Mouse (Mus musculus): ENCODE data around the gene Tmem59l. TPM values are rescaled to one million over a fixed set of nuclear protein-coding genes. Genes with fewer than 3 reads are reported as not detected.

Tmem59l gene
- polyA plus RNA-seq, 1 experiment: 0.08 TPM

DNA sequence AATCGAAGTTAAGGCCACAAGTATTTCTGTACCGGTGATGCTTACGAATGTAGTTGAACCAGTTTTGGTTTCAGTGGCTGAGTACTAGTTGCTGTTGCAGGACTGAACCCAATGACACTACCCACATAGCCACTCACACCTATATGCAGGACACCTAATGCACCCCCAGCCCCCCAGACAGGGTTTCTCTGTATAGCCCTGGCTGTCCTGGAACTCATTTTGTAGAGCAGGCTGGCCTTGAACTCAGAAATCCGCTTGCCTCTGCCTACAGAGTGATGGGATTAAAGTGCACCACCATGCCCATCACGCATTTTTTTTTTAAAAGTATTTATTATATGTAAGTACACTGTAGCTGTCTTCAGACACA lies 19.9 kb upstream of the Tmem59l start:
- DNase-seq (ENCODE audit: low spot score): no peak

DNA sequence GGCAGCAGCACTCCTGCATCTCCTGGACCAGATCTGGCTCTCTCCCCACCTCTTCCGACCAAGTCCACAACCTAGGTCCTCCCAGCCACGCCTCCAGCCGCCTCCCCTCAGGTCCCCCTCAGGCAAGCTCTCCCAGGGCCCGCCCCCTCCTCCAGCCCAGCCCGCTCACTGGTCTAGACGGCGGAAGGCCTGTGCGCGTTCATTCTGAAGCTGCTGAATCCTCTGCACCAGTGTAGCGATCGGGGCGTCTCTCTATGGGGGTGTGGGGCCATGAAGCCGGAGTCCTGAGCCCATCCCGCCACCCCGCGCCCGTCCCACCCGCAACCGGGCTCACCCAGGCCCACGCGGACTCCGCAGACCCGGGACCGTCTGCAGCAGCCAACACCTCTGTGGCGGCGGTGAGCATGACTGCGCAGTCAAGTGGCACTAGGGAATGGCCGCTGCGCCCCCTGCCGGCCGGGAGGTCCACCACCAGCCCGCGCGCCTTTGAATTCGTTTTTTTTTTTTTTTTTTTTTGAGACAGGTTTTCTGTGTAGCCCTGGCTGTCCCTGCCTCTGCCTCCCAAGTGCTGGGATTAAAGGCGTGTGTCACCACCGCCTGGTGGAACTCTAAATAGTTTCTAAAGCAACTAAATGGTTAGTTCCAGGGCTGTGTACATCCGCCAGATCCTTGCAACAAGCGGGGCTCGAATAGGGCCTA lies 19.3 kb upstream of the Tmem59l start, which contains the start of gene Rex1bd:
Rex1bd (minus strand) TSS at position 425 of the 699 bp plus-strand sequence.
- DNase-seq (ENCODE audit: low spot score): peak; percentile 94

- no peak for DNase-seq (ENCODE audit: low spot score)
Measured at GRCm38 (mm10) chr8:70505698-70506327, 18.7 kb upstream of the Tmem59l start.

- DNase-seq (ENCODE audit: low spot score): no peak
Measured at GRCm38 (mm10) chr8:70504851-70505250, 17.7 kb upstream of the Tmem59l start.

DNA sequence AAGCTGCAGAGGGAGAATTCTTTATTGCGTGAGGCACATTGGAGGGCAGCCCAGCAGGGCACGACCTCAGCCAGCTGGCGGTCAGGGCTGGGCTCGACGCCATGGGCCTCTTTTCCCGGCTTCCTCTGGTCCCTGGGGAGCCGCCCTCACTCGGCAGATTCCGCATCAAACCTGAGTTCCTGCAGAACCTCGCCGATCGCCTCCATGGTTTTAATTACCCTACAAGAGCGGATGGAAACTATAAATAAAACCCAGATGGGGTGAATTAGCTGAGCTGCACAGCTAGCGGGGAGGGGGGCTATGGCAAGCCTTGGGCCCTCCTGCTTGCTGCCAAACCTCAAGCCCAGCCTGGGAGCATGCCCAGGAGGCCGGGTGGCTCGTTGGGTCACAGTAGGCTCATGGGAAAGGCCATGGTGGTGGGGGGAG lies 17.1 kb upstream of the Tmem59l start:
- no peak for DNase-seq (ENCODE audit: low spot score)

DNA sequence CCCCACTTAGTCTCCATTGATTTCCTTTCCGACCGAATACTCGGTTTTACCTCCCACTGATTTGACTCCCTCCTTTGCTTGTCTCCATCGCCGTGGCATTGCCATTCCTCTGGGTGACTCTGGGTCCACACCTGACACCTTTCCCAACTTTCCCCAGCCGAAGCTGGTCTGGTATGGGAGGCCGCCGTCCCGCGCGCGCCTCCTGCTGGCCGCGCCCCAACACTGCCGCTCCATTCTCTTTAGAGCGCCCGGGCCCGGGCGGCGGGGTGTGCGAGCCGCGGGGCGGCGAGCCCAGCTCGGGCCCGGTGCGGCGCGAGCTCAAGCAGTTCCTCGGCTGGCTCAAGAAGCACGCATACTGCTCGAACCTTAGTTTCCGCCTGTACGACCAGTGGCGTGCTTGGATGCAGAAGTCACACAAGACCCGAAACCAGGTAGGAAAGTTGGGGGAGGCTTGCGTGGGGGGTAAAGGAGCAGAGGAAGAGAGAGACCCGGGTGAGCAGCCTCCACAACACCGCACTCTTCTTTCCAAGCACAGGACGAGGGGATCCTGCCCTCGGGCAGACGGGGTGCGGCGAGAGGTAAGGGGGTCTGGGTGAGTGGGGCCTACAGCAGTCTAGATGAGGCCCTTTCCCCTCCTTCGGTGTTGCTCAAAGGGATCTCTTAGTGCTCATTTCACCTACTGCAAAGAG lies 16.0 kb upstream of the Tmem59l start:
- DNase-seq (ENCODE audit: low spot score): no peak

DNA sequence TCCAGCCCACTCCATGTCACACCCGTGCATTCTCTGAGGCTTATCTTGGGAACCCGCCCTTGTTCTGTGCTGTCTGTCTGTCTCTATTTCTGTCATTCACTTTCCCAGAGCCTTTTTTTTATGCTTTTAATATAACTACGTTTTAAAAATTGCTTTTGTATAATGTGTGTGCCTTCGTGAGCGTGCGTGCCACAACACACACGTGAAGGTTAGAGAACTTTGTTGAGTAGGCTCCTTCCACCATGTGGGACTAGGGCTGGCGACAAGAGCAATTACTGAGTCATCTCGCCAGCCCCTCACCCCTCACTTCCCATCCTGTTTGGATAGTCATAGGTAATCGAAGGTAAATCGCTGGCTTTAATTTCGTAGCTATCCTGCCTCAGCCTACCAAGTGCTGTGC lies 15.4 kb upstream of the Tmem59l start:
- DNase-seq (ENCODE audit: low spot score): no peak

DNA sequence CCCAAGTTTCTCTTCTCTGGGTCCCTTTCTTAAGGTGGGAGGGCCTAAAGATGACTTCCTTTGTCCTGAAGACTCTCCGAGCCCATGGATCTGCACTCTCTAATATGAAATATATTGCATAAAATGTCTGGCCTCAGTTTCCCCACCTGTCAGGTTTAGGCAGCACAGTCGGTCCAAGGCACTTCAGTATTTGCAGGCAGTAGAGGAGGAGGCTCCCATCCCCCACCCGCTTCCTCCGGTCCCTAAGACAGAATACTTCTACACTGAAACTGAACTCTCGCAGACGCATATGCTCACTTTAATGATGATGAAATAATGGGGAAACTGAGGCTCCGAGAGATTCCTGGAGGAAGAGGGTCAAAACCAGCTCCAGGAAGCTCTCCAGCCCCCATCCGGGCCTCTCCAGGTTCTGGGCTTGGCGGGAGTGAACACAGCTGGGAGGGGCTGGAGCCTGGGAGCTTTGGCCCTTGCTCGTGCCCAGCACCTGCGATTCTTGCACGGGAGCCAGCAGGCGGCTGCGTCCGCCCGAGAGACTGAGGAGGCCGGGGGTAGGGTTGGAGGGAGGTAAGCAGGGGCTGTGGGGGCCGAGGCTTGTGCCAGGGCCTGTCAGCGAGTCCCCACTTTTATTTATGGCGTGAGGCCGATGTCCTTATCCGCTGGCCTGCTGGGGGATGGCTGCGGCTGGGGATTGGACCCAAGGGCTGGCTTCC lies 14.8 kb upstream of the Tmem59l start:
- DNase-seq (ENCODE audit: low spot score): no peak

DNA sequence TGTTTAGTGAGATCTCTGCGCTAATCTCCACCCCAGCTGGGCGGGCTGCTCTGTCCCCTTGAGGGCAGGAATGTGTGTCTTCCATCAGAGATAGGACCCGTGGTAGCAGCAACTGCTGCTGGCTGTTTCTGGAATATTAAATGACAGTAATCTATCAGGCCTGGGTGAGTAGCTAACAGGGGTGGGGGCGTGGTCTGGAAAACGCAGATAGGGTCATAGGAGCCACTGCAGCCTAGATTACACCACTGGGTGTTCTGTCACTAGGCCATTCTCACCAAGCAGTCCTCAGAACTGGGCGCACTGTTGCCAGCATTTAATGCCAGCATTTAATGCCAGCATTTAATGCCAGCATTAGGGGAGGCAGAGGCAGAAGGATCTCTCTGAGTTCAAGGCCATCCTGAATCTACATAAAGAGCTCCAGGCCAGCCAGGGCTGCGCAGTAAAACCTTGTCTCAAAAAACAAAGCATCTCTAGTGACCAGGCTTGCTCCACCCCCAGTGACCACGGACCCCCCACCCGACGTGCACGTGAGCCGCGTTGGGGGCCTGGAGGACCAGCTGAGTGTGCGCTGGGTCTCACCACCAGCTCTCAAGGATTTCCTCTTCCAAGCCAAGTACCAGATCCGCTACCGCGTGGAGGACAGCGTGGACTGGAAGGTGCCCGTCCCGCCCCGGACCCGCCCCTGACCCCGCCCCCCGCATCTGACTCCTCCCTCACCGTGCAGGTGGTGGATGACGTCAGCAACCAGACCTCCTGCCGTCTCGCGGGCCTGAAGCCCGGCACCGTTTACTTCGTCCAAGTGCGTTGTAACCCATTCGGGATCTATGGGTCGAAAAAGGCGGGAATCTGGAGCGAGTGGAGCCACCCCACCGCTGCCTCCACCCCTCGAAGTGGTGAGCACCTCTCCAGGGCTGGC lies 13.5 kb upstream of the Tmem59l start:
- no peak for DNase-seq (ENCODE audit: low spot score)

- DNase-seq (ENCODE audit: low spot score): no peak
Measured at GRCm38 (mm10) chr8:70495771-70496062, 8.6 kb upstream of the Tmem59l start.

DNA sequence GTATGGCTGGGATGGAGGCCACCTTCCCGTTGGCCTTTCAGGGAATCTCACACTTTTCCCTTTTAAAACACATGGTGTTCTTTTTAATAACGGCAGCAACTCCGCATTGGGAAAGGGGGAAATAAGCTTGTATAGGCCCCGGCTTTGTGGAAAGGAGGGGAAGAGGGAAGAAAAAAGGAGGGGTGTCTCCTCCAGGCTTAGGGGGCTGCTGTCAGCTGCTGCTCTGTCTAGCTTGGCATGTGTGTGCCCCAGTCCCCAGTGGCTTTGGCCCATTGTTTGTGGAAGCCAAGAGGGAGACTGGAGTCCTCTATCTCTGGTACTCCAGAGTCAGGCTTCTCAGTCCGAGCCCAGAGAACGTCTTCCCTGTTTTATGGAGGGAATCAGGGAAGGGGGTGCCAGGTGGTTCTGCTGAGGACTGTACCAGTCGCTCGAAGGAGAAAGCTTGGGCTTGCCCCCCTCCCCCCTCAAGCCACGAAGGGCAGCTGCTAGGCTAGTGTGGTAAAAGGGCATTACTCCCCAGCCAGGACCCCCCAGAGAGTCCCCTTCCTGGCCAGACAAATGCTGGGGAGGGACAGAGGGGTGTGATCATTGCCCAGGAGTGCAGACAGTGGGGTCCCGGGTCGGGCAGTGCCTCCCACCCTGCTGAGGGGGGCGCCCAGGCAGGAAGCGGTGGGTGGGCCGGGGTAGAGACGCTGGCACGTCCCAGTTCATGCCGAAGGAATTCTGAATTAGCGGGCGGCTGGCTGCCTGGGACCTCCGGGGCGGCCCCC lies 8.0 kb upstream of the Tmem59l start:
- DNase-seq (ENCODE audit: low spot score): no peak

DNA sequence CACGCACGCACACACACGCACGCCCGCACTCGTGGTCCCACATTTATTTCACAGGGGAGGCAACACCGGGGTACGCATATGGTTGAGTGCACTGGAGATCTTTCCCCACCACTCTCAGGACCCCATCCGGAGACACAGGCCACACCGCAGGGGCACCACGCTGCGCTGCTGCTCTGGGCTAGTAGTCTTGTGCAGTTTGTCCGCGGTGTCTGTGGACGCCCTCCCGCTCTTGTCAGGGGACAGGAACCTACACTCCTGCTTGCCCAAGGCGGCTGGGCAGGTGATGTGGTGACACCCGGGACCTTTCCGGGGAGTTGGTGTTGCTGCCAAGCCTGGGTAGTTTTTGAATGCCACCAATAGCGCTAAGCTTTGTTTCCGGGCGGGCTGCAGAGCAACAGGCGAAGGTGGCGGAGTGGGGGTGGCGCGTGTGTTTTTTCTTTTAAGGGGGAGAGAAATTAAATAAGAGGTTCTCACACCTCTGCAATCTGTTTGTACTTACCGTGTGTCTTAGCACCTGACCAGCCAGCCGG lies 7.3 kb upstream of the Tmem59l start:
- DNase-seq (ENCODE audit: low spot score): no peak

DNA sequence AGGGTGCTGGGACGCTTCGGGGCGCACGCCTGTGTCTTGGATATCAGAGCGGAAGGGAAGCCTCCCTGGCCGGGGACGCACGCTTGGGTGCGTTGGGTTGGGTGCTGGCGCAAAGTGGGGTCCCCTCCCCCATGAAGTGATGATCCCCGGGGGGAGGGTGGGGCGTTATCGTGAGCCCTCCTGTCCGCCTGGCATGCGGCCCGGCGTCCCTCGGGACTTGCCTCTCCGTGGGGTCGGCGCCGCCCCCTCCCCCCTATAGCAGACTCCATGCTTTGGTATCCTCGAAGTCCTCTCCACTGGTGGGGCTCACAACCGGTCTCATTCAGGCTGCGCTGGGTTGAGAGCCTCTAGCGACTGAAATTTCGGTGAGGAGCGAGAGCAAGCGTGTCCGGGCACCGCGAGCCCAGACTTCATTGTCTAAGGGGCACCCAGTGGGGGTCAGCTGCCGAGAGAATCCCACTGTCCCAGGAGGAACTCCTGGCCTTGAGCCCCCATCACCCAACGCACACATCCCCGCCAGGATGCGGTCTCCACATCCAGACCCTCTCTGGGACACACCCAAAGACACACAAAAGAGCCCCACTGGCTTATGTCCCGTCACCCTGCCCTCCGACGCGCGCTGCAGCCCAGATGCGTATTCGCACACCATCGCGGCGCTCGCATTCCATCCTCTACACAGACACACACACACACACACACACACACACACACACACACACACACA lies 6.7 kb upstream of the Tmem59l start:
- no peak for DNase-seq (ENCODE audit: low spot score)

DNA sequence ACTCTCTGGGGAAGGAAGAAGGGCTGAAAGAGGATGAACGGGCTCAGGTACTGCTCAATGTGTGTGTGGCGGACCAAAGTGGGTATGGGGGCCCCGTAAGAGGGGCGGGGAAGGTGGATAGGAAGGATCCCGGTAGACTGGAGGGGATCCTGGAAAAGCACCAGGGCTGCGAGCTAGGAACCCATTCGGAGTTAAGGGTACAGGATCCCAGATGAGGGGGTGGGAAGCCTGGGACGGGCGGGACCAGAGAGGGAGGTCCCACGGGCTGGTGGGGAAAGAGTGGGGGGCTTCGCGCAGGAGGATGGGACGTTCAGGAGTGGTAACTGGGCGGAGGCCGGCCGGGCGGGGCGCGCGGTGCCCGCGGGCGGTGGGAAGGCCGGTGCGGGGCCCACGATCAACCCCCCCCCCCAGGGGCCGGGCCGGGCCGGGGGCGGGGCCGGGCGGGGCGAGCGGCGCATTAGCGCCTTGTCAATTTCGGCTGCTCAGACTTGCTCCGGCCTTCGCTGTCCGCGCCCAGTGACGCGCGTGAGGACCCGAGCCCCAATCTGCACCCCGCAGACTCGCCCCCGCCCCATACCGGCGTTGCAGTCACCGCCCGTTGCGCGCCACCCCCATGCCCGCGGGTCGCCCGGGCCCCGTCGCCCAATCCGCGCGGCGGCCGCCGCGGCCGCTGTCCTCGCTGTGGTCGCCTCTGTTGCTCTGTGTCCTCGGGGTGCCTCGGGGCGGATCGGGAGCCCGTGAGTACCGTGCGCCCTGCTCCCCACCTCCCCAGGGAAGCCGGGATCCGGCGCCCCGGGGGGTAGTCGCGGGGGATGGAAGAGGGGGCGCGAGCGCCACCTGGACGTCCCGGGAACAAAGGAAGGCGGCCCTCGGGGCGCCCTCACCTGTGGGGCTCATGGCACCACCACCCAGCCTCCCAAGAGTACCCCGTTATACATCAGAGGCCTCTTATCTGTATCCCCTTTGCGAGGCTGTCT lies 5.8 kb upstream of the Tmem59l start, which contains the start of gene Crlf1:
Crlf1 (plus strand) TSS at position 495 of the 977 bp plus-strand sequence.
- no peak for DNase-seq (ENCODE audit: low spot score)

GRCm38 (mm10) chr8:70490880-70491495 lies 3.8 kb upstream of the Tmem59l start:
- no peak for DNase-seq (ENCODE audit: low spot score)

DNA sequence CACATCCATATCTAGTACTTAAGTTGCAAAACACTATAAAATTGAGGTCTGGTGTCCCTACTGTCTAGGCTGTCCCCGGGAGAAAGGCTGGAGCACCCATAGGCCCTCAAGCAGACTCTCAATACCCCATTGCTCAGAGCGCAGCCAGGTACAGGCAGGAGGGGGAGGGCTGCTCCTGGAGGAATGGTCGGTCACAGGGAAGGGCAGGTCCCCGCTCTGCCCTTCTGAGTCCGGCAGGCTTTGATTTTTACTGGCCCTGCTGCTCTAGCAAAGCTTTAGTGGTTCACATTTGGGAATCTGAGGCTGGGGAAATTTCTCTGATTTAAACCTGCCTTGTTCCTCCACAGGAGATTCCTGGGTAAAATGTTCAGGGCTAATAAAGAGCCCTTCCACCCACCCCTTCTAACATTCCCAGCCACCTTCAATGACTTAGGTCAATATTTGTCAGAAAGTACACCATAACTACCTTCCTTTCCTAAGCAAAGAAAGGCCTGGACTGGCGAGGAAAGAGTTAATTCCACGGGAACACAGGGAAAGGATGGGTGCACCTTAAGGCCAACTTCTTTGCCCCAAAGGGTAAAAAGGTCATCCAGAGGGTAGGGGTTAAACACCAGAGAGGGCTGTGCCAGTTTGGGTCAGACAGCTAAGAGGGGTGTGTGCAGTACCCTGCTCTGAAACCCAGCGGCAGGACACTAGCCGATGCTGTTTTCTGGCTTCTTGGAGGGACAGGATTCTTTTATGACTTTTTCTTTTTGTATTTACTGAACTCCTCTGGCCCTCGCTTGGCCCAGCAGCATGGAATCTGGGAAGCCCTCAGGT lies 3.1 kb upstream of the Tmem59l start:
- DNase-seq (ENCODE audit: low spot score): no peak

- DNase-seq (ENCODE audit: low spot score): no peak
Measured at GRCm38 (mm10) chr8:70489576-70489975, 2.4 kb upstream of the Tmem59l start.

All from urinary bladder, adult 2 months (tissue).